Mouse (Mus musculus) erythroid progenitor cell, adult 5-6 weeks (primary cell): ENCODE results near the gene Jag2. TPM values are rescaled to one million over a fixed set of nuclear protein-coding genes. Genes with fewer than 3 reads are reported as not detected.
A peak's percentile ranks its signal among the peaks of the same experiment; 100 is the strongest.

ENCODE experiments used
- ATAC-seq: replicated peaks from 2 replicates; pipeline ENCODE4 v1.8.0; 2016; ENCODE audit warnings: moderate number of reproducible peaks, mild to moderate bottlenecking, moderate TSS enrichment, inconsistent platforms; ENCODE audit not compliant: poor library complexity, low FRiP score, severe bottlenecking
- total RNA-seq, 2 experiments: library from RNA; stranded (forward) in 1 of 2; stranded (reverse) in 1 of 2; fragments of 150-400 nt in 1 of 2; fragments of 186-747, 209-891 nt in 1 of 2; gene quantifications; 2 replicates each; pipeline versions ENCODE4 v1.2.3 to v1.2.4; 2015 to 2017; ENCODE audit warnings: low replicate concordance in 2 of 2

The Jag2 gene
- total RNA-seq (2015; ENCODE audit: low replicate concordance) (not detected in 2 replicates), total RNA-seq (2017; ENCODE audit: low replicate concordance) (0.26 TPM in 1 of 2 replicates, not detected in the other)

- ATAC-seq: no peak
These were observed at the start of gene Jag2 for GRCm38 (mm10) chr12:112929562-112930352. TSS of gene Jag2 (minus strand) at chr12:112929776.

GRCm38 (mm10) chr12:112977156-112977555 lies 47.6 kb upstream of the Jag2 start:
- ATAC-seq: no peak

GRCm38 (mm10) chr12:112976371-112977073 lies 46.9 kb upstream of the Jag2 start, which contains the start of gene Btbd6:
TSS of gene Btbd6 (plus strand) at chr12:112976482.
- peak; percentile 75 for ATAC-seq

- no peak for ATAC-seq
These were observed 45.2 kb upstream of the Jag2 start for GRCm38 (mm10) chr12:112974736-112975135.

- ATAC-seq: no peak
These were observed 40.0 kb upstream of the Jag2 start for GRCm38 (mm10) chr12:112969616-112970015.

GRCm38 (mm10) chr12:112968943-112969342 lies 39.4 kb upstream of the Jag2 start:
- ATAC-seq: no peak

- no peak for ATAC-seq
These were observed 36.2 kb upstream of the Jag2 start for GRCm38 (mm10) chr12:112965783-112966182.

- no peak for ATAC-seq
These were observed 32.3 kb upstream of the Jag2 start for GRCm38 (mm10) chr12:112961872-112962271.

GRCm38 (mm10) chr12:112961428-112961827 lies 31.9 kb upstream of the Jag2 start:
- ATAC-seq: no peak

GRCm38 (mm10) chr12:112959421-112959820 lies 29.8 kb upstream of the Jag2 start:
- no peak for ATAC-seq

GRCm38 (mm10) chr12:112958303-112958702 lies 28.7 kb upstream of the Jag2 start:
- ATAC-seq: no peak

GRCm38 (mm10) chr12:112955800-112956199 lies 26.2 kb upstream of the Jag2 start:
- ATAC-seq: peak; percentile 79

- ATAC-seq: no peak
These were observed 23.5 kb upstream of the Jag2 start for GRCm38 (mm10) chr12:112952926-112953565.

- ATAC-seq: no peak
These were observed 22.9 kb upstream of the Jag2 start for GRCm38 (mm10) chr12:112952433-112952832.

- no peak for ATAC-seq
These were observed 21.7 kb upstream of the Jag2 start for GRCm38 (mm10) chr12:112951150-112951842.

GRCm38 (mm10) chr12:112950761-112951129 lies 21.2 kb upstream of the Jag2 start:
- ATAC-seq: no peak

- ATAC-seq: peak; percentile 85
These were observed 20.6 kb upstream of the Jag2 start for GRCm38 (mm10) chr12:112950040-112950760.

GRCm38 (mm10) chr12:112947307-112947706 lies 17.7 kb upstream of the Jag2 start:
- no peak for ATAC-seq

- no peak for ATAC-seq
These were observed 14.1 kb upstream of the Jag2 start for GRCm38 (mm10) chr12:112943669-112944068.
